Mouse (Mus musculus) hindbrain, embryonic 11.5 days (tissue): ENCODE results near the gene Pof1b. TPM values are rescaled to one million over a fixed set of nuclear protein-coding genes. Genes with fewer than 3 reads are reported as not detected.

ENCODE experiments used
- ATAC-seq: fragments of 200-750 bp; cut with Nextera tagmentation; 2 replicates; pipeline ENCODE4 v1.8.0; 2017; ENCODE audit warnings: mild to moderate bottlenecking, moderate TSS enrichment, moderate library complexity; ENCODE audit not compliant: low FRiP score
- DNase-seq: peaks from one replicate; pipeline ENCODE4 v3.0.0-alpha.2; 2015; ENCODE audit warnings: low spot score
- H3K27ac ChIP-seq: fragments of 300-500 bp; sonication (generic); 2 replicates; pipeline ENCODE4 v1.5.1; 2014; ENCODE audit warnings: mild to moderate bottlenecking, low read depth, low read length
- H3K27me3 ChIP-seq: fragments of 300-500 bp; sonication (generic); 2 replicates; pipeline ENCODE4 v1.6.1; 2014; ENCODE audit warnings: mild to moderate bottlenecking, low read length, moderate library complexity, mixed read lengths; ENCODE audit not compliant: control insufficient read depth, insufficient read depth
- H3K36me3 ChIP-seq: fragments of 300-500 bp; sonication (generic); 2 replicates; pipeline ENCODE4 v1.6.1; 2014; ENCODE audit warnings: mild to moderate bottlenecking, low read length, moderate library complexity, mixed read lengths; ENCODE audit not compliant: control insufficient read depth, insufficient read depth
- H3K4me1 ChIP-seq: fragments of 300-500 bp; sonication (generic); replicated peaks from 2 replicates; pipeline ENCODE4 v1.6.1; 2014; ENCODE audit warnings: low read length, mixed read lengths; ENCODE audit not compliant: control insufficient read depth, insufficient read depth
- H3K4me2 ChIP-seq: fragments of 300-500 bp; sonication (generic); replicated peaks from 2 replicates; pipeline ENCODE4 v1.6.1; 2014; ENCODE audit warnings: mild to moderate bottlenecking, low read depth, low read length
- H3K4me3 ChIP-seq: fragments of 300-500 bp; sonication (generic); 2 replicates; pipeline ENCODE4 v1.5.1; 2014; ENCODE audit warnings: low read depth, low read length
- H3K9ac ChIP-seq: fragments of 300-500 bp; sonication (generic); 2 replicates; pipeline ENCODE4 v1.6.1; 2014; ENCODE audit warnings: low read depth, low read length
- H3K9me3 ChIP-seq: fragments of 300-500 bp; sonication (generic); 2 replicates; pipeline ENCODE4 v1.6.1; 2016; ENCODE audit warnings: low read length; ENCODE audit not compliant: control insufficient read depth
- WGBS: fragments of 180-500 bp; shearing (Covaris S2); extraction: QIAGEN DNeasy Blood & Tissue Kit; methylation state at CpG from one replicate; pipeline ENCODE4 v1.1.7; 2014; 5-methylcytosine and 5-hydroxymethylcytosine counted together
- polyA plus RNA-seq: library from polyadenylated mRNA; unstranded; fragments of >200 nt; fragmentation: Nextera tagmentation; extraction: Ambion mirVana; gene quantifications from 2 replicates; pipeline ENCODE4 v1.2.1, GENCODE M21; 2014

The Pof1b gene
- 0.07 and 0.09 TPM in 2 replicates for polyA plus RNA-seq

DNA sequence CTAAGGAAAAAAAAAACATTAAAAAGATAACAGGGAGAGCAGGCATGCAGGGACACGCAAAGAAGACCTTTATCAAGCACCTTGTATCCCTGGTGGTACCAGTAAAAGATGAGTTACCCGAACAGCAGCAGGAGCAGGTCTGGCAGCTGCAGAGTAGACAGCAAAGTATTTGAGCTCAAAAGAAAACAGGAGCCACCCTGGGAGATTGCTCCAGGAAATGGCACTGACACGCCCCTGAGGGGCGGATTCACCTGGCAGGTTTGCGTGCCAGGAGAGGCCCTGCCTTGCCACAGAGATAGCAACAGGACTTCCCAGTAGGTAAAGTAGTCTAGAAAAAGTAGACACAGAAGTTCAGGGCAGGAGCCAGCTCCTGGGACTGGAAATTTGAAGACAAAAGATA lies at the start of gene Pof1b:
TSS of gene Pof1b (minus strand) at position 144 of the 400 bp plus-strand sequence.
- no peak for ATAC-seq
- no peak within 1 kb of the TSS for H3K27ac ChIP-seq
- no peak within 1 kb of the TSS for H3K9ac ChIP-seq
- H3K4me1 ChIP-seq = no peaks in the 10 kb centered on the region
- H3K4me3 ChIP-seq = no peak within 1 kb of the TSS
- H3K4me2 ChIP-seq = no peak within 1 kb of the TSS
- no peaks in the 10 kb centered on the region for H3K9me3 ChIP-seq
- DNase-seq = no peak
- no peaks in the 10 kb centered on the region for H3K27me3 ChIP-seq
- H3K36me3 ChIP-seq = no peaks in the 10 kb centered on the region
- WGBS = 76% methylated on average over 5 of the region's 5 CpGs

DNA sequence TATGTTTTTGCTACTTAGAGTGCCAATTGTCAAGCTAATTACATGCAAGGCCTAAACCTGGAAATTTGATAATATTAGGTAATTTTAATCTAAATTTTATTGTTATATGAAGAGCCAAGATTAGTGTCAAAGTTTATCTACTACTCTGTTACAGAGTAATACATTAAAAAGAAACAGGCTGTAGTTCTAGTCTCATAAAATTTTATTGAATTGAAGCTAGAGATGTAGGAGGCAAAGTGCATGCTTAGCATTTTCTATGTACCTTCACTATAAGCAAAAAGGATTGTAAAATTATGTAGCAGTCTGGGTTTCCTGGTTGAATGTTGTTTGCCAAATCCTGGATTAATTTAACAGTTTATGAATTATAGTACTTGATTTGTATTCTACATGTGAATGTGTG lies 18.1 kb upstream of the Pof1b start:
- no peaks in the 10 kb centered on the region for H3K36me3 ChIP-seq
- no peak overlapping the region for H3K27ac ChIP-seq

DNA sequence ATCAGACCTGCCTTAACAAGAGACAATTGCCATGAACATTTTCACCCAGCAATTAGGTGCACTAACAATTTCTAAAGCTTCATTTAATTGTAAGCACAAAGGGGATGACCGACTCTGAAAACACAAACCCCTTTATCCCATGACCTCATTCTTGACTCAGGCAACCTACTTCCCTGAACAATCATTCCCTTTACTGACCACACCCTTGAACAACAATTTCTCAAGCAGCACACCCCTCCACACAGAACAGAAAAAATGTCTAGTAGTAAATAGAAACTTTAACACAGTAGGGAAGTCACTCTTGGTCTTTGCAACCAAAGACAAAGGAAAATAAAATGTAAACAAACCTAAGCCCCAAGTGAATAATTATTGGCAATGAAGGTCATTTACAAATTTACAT lies 4.1 kb downstream of the Pof1b start:
- H3K4me1 ChIP-seq = no peaks in the 10 kb centered on the region
- no peaks in the 10 kb centered on the region for H3K36me3 ChIP-seq
- WGBS = 54% methylated on average over 1 of the region's 1 CpGs
- H3K4me3 ChIP-seq = no peak overlapping the region
- ATAC-seq = no peak
- no peak overlapping the region for H3K27ac ChIP-seq
- no peak overlapping the region for H3K9ac ChIP-seq
- no peak for DNase-seq
- H3K4me2 ChIP-seq = no peak overlapping the region
- H3K9me3 ChIP-seq = no peaks in the 10 kb centered on the region
- no peaks in the 10 kb centered on the region for H3K27me3 ChIP-seq

More for the DNA sequence above, 18.1 kb upstream of the Pof1b start:
- DNase-seq = no peak
- Histone ChIP-seq H3K4me3 (no peak overlapping the region), H3K9ac (no peak overlapping the region), H3K27me3 (no peaks in the 10 kb centered on the region), H3K4me1 (no peaks in the 10 kb centered on the region), H3K9me3 (no peaks in the 10 kb centered on the region), H3K4me2 (no peak overlapping the region)
- no peak for ATAC-seq

GRCm38 (mm10) chrX:112680605-112681004 lies 17.8 kb downstream of the Pof1b start:
- H3K36me3 ChIP-seq = no peaks in the 10 kb centered on the region
- H3K4me2 ChIP-seq = no peak overlapping the region
- H3K27me3 ChIP-seq = no peaks in the 10 kb centered on the region
- ATAC-seq (no peak), DNase-seq (no peak)
- H3K9ac ChIP-seq = no peak overlapping the region
- no peak overlapping the region for H3K27ac ChIP-seq
- no peaks in the 10 kb centered on the region for H3K4me1 ChIP-seq
- WGBS = 87% methylated on average over 5 of the region's 5 CpGs
- H3K9me3 ChIP-seq = no peaks in the 10 kb centered on the region
- H3K4me3 ChIP-seq = no peak overlapping the region

GRCm38 (mm10) chrX:112675525-112675924 lies 22.9 kb downstream of the Pof1b start:
- ATAC-seq (no peak), DNase-seq (no peak)
- no peaks in the 10 kb centered on the region for H3K9me3 ChIP-seq
- no peaks in the 10 kb centered on the region for H3K36me3 ChIP-seq
- no peak overlapping the region for H3K4me2 ChIP-seq
- H3K27ac ChIP-seq = no peak overlapping the region
- 56% methylated on average over 1 of the region's 1 CpGs for WGBS
- H3K4me1 ChIP-seq = no peaks in the 10 kb centered on the region
- H3K27me3 ChIP-seq = no peaks in the 10 kb centered on the region
- no peak overlapping the region for H3K9ac ChIP-seq
- no peak overlapping the region for H3K4me3 ChIP-seq

- Histone ChIP-seq H3K9ac (peak overlapping the region; percentile 80), H3K27ac (peak overlapping the region; percentile 75), H3K9me3 (no peaks in the 10 kb centered on the region), H3K27me3 (no peaks in the 10 kb centered on the region), H3K4me1 (no peaks in the 10 kb centered on the region), H3K4me3 (peak overlapping the region; percentile 60), H3K36me3 (no peaks in the 10 kb centered on the region), H3K4me2 (peak overlapping the region; percentile 34)
- DNase-seq = peak; percentile 54
- 13% methylated on average over 17 of the region's 81 CpGs for WGBS
- peak; percentile 73 for ATAC-seq
Measured at GRCm38 (mm10) chrX:112601306-112602120, 96.9 kb downstream of the Pof1b start.

- peak within 1 kb of the TSS; percentile 75 for H3K27ac ChIP-seq
- ATAC-seq (peak; percentile 97), DNase-seq (peak; percentile 86)
- no peaks in the 10 kb centered on the region for H3K4me1 ChIP-seq
- 16% methylated on average over 47 of the region's 79 CpGs for WGBS
- H3K9ac ChIP-seq = peak within 1 kb of the TSS; percentile 80
- peak within 1 kb of the TSS; percentile 34 for H3K4me2 ChIP-seq
- no peaks in the 10 kb centered on the region for H3K27me3 ChIP-seq
- no peaks in the 10 kb centered on the region for H3K9me3 ChIP-seq
- peak within 1 kb of the TSS; percentile 60 for H3K4me3 ChIP-seq
- no peaks in the 10 kb centered on the region for H3K36me3 ChIP-seq
Measured at GRCm38 (mm10) chrX:112600511-112601305, 97.7 kb downstream of the Pof1b start, which contains the start of gene Zfp711. Gene Zfp711, plus strand, starts transcription at chrX:112600526.
